Mouse (Mus musculus) large intestine, adult 2 months (tissue): ENCODE results near the gene Cdc42bpg. TPM values are rescaled to one million over a fixed set of nuclear protein-coding genes. Genes with fewer than 3 reads are reported as not detected.

Experiments used
- DNase-seq: peaks from one replicate; pipeline ENCODE4 v3.0.0-alpha.2; 2012; ENCODE audit warnings: low read depth, low spot score
- WGBS: fragments of 180-500 bp; shearing (Covaris S2); methylation state at CpG from one replicate; pipeline ENCODE4 v1.1.7; 2018; 5-methylcytosine and 5-hydroxymethylcytosine counted together
- polyA plus RNA-seq: library from polyadenylated mRNA; depleted of rRNA; stranded (reverse); fragments of >200 nt; gene quantifications from 2 replicates; pipeline ENCODE4 v1.2.3, GENCODE M21; 2012; rRNA removed

Cdc42bpg gene
- polyA plus RNA-seq = 20.7 and 32.6 TPM in 2 replicates

GRCm38 (mm10) chr19:6306137-6306551 lies at the start of gene Cdc42bpg:
Cdc42bpg (plus strand) TSS chr19:6306456.
- no peak for DNase-seq
- WGBS = under 1% methylated on average over 38 of the region's 38 CpGs

GRCm38 (mm10) chr19:6260428-6260827 lies 45.8 kb upstream of the Cdc42bpg start:
- 70% methylated on average over 2 of the region's 2 CpGs for WGBS
- no peak for DNase-seq

GRCm38 (mm10) chr19:6260946-6261345 lies 45.3 kb upstream of the Cdc42bpg start:
- 83% methylated on average over 4 of the region's 4 CpGs for WGBS
- DNase-seq = no peak

- WGBS = 93% methylated on average over 14 of the region's 14 CpGs
- DNase-seq = no peak
These were observed 44.9 kb upstream of the Cdc42bpg start for GRCm38 (mm10) chr19:6261379-6261778.

GRCm38 (mm10) chr19:6262222-6262621 lies 44.0 kb upstream of the Cdc42bpg start:
- 47% methylated on average over 7 of the region's 7 CpGs for WGBS
- no peak for DNase-seq

- WGBS = 28% methylated on average over 8 of the region's 8 CpGs
- DNase-seq = no peak
These were observed 43.3 kb upstream of the Cdc42bpg start for GRCm38 (mm10) chr19:6262839-6263433.

- DNase-seq = no peak
- WGBS = 19% methylated on average over 9 of the region's 9 CpGs
These were observed 42.1 kb upstream of the Cdc42bpg start for GRCm38 (mm10) chr19:6264200-6264599.

- WGBS = 30% methylated on average over 8 of the region's 8 CpGs
- no peak for DNase-seq
These were observed 41.3 kb upstream of the Cdc42bpg start for GRCm38 (mm10) chr19:6264945-6265344.

- 26% methylated on average over 6 of the region's 6 CpGs for WGBS
- DNase-seq = no peak
These were observed 40.5 kb upstream of the Cdc42bpg start for GRCm38 (mm10) chr19:6265727-6266182.

GRCm38 (mm10) chr19:6267306-6268169 lies 38.7 kb upstream of the Cdc42bpg start:
- 11% methylated on average over 11 of the region's 11 CpGs for WGBS
- DNase-seq = no peak

- 3% methylated on average over 8 of the region's 8 CpGs for WGBS
- DNase-seq = no peak
These were observed 38.1 kb upstream of the Cdc42bpg start for GRCm38 (mm10) chr19:6268170-6268528.

GRCm38 (mm10) chr19:6268670-6269132 lies 37.6 kb upstream of the Cdc42bpg start:
- DNase-seq = no peak
- WGBS = 51% methylated on average over 7 of the region's 7 CpGs

GRCm38 (mm10) chr19:6269798-6270475 lies 36.3 kb upstream of the Cdc42bpg start:
- 39% methylated on average over 8 of the region's 8 CpGs for WGBS

GRCm38 (mm10) chr19:6270661-6271060 lies 35.6 kb upstream of the Cdc42bpg start:
- 39% methylated on average over 9 of the region's 9 CpGs for WGBS
- no peak for DNase-seq

More at GRCm38 (mm10) chr19:6269798-6270475, 36.3 kb upstream of the Cdc42bpg start:
- DNase-seq = no peak

GRCm38 (mm10) chr19:6271206-6271605 lies 35.0 kb upstream of the Cdc42bpg start:
- 36% methylated on average over 8 of the region's 8 CpGs for WGBS
- no peak for DNase-seq

- 50% methylated on average over 7 of the region's 7 CpGs for WGBS
- DNase-seq = no peak
These were observed 34.2 kb upstream of the Cdc42bpg start for GRCm38 (mm10) chr19:6272053-6272452.

GRCm38 (mm10) chr19:6272738-6273137 lies 33.5 kb upstream of the Cdc42bpg start:
- WGBS = 46% methylated on average over 4 of the region's 4 CpGs
- DNase-seq = no peak

- no peak for DNase-seq
- WGBS = 36% methylated on average over 4 of the region's 4 CpGs
These were observed 32.7 kb upstream of the Cdc42bpg start for GRCm38 (mm10) chr19:6273592-6273991.

- 86% methylated on average over 13 of the region's 13 CpGs for WGBS
- no peak for DNase-seq
These were observed 32.2 kb upstream of the Cdc42bpg start for GRCm38 (mm10) chr19:6273998-6274608.
